ENCODE assay signal across 7 mouse cellular contexts in genomic region chr9:116138595-116139134, GRCm38 (mm10). TPM values are rescaled to one million over a fixed set of nuclear protein-coding genes. Genes with fewer than 3 reads are reported as not detected.
DNase-seq lines count a peak whose midpoint lies in the region; ATAC-seq and TF ChIP-seq lines count a peak whose summit lies in the region.

No protein-coding gene starts in this region.

- no peak for ATAC-seq in intestine, postnatal 0 days

- no peak overlapping the region for H3K4me2 ChIP-seq in intestine, postnatal 0 days (replicated peaks; ENCODE audit: low read depth)

- DNase-seq in spleen, adult 2 months (ENCODE audit: low read depth in 1 of 2, low spot score in 2 of 2) = peak in 1 of 2 experiments; percentile 39
- DNase-seq in spleen, postnatal 4 days (ENCODE audit: low spot score in 2 of 2) = no peak
- DNase-seq in forebrain, embryonic 10.5 days (ENCODE audit: extremely low spot score, low spot score) = peak; percentile 26
- DNase-seq in left cerebral cortex, postnatal 25 days (ENCODE audit: low spot score in 2 of 2) = peak; percentile 42 to 75
- peak; percentile 59 for DNase-seq in telencephalon, adult 2 months (ENCODE audit: low read depth, low spot score)
- DNase-seq in kidney, adult 2 months = no peak

- H3K9me3 ChIP-seq in forebrain, embryonic 10.5 days = no peaks in the 10 kb centered on the region
- H3K9me3 ChIP-seq in intestine, postnatal 0 days (ENCODE audit: control insufficient read depth) = no peaks in the 10 kb centered on the region

- H3K27ac ChIP-seq in spleen, adult 2 months (ENCODE audit: insufficient read depth, low read length) = peak overlapping the region; percentile 93
- H3K27ac ChIP-seq in forebrain, embryonic 10.5 days = peak overlapping the region; percentile 2; the same call in 1 of the 2 replicates
- no peak overlapping the region for H3K27ac ChIP-seq in intestine, postnatal 0 days (ENCODE audit: low read depth, low read length)
- no peak overlapping the region for H3K27ac ChIP-seq in kidney, adult 2 months (ENCODE audit: insufficient read depth, low read depth, low read length)

- no peaks in the 10 kb centered on the region for H3K27me3 ChIP-seq in spleen, adult 2 months (ENCODE audit: control insufficient read depth, insufficient read depth, low read length)
- no peaks in the 10 kb centered on the region for H3K27me3 ChIP-seq in forebrain, embryonic 10.5 days (ENCODE audit: poor library complexity, severe bottlenecking)
- no peaks in the 10 kb centered on the region for H3K27me3 ChIP-seq in intestine, postnatal 0 days (replicated peaks; ENCODE audit: control insufficient read depth, insufficient read depth, low read length)
- no peaks in the 10 kb centered on the region for H3K27me3 ChIP-seq in kidney, adult 2 months (replicated peaks; ENCODE audit: control insufficient read depth, insufficient read depth, low read length)

- H3K4me3 ChIP-seq in spleen, adult 2 months (ENCODE audit: extremely low read depth, insufficient read depth, insufficient read length) = no peak overlapping the region
- H3K4me3 ChIP-seq in forebrain, embryonic 10.5 days = no peak overlapping the region
- no peak overlapping the region for H3K4me3 ChIP-seq in intestine, postnatal 0 days (ENCODE audit: low read depth, low read length)
- H3K4me3 ChIP-seq in kidney, adult 2 months (ENCODE audit: insufficient read depth, low read depth, low read length) = no peak overlapping the region

- H3K9ac ChIP-seq in intestine, postnatal 0 days (ENCODE audit: low read depth, low read length) = no peak overlapping the region

- no peak for TF ChIP-seq CTCF in spleen, adult 2 months (IDR thresholded peaks at IDR 0.05; ENCODE audit: extremely low read depth, insufficient read depth, insufficient read length, insufficient replicate concordance)
- TF ChIP-seq CTCF in intestine, postnatal 0 days (IDR thresholded peaks at IDR 0.05; ENCODE audit: low read depth) = no peak
- no peak for TF ChIP-seq CTCF in kidney, adult 2 months (conservative IDR thresholded peaks at IDR 0.05; ENCODE audit: insufficient read depth, insufficient read length, low read depth, low read length)

- intact Hi-C loops in left cerebral cortex, postnatal 25 days (cut with DNase I) = no loop called here

- no peak for TF ChIP-seq POLR2A in spleen, adult 2 months (IDR thresholded peaks at IDR 0.05; ENCODE audit: low read depth, low read length)
- TF ChIP-seq POLR2A in kidney, adult 2 months (IDR thresholded peaks at IDR 0.05; ENCODE audit: low read depth, low read length) = no peak

- 22% methylated on average over 11 of the region's 11 CpGs for whole genome bisulfite sequencing in spleen, adult 2 months
- WGBS in forebrain, embryonic 10.5 days = 69% methylated on average over 11 of the region's 11 CpGs
- whole genome bisulfite sequencing in intestine, postnatal 0 days = 76% methylated on average over 11 of the region's 11 CpGs
- 76% methylated on average over 11 of the region's 11 CpGs for WGBS in kidney, adult 2 months

- H3K4me1 ChIP-seq in spleen, adult 2 months (ENCODE audit: control insufficient read depth, insufficient read depth, insufficient read length) = peaks cover 73% of the 10 kb centered on the region
- H3K4me1 ChIP-seq in forebrain, embryonic 10.5 days = peaks cover 24% of the 10 kb centered on the region
- H3K4me1 ChIP-seq in intestine, postnatal 0 days (replicated peaks; ENCODE audit: control insufficient read depth, insufficient read depth, low read length) = 0 out of 2 replicates have a peak, but pooled peaks cover 3% of the 10 kb centered on the region
- H3K4me1 ChIP-seq in kidney, adult 2 months (ENCODE audit: control insufficient read depth, insufficient read depth, low read length) = peaks cover 12% of the 10 kb centered on the region

- H3K36me3 ChIP-seq in spleen, adult 2 months (ENCODE audit: control insufficient read depth, insufficient read depth, low read length) = peaks cover 1% of the 10 kb centered on the region; the same call in 1 of the 2 replicates
- H3K36me3 ChIP-seq in forebrain, embryonic 10.5 days (replicated peaks) = no peaks in the 10 kb centered on the region
- H3K36me3 ChIP-seq in intestine, postnatal 0 days (ENCODE audit: control insufficient read depth, insufficient read depth) = no peaks in the 10 kb centered on the region
- no peaks in the 10 kb centered on the region for H3K36me3 ChIP-seq in kidney, adult 2 months (ENCODE audit: control insufficient read depth, insufficient read depth, low read length)

RNA-seq across cellular contexts. Expression of gene Tgfbr2, which starts 36.5 kb away (rescaled TPM):
- 57.1 and 77.5 TPM in 2 replicates for polyA plus RNA-seq in spleen, adult 2 months (2012; rRNA removed)
- polyA plus RNA-seq in forebrain, embryonic 10.5 days (2016; fragmentation: Nextera tagmentation; extraction: Ambion mirVana) = 5.2 and 5.5 TPM in 2 replicates
- total RNA-seq in left cerebral cortex, postnatal 25 days (2021) = 10 to 100 TPM; 13.1 to 13.8 TPM
- polyA plus RNA-seq in intestine, postnatal 0 days (2015; fragmentation: Nextera tagmentation; extraction: Ambion mirVana) = 16.0 and 16.1 TPM in 2 replicates
- polyA plus RNA-seq in kidney, adult 2 months (2012; rRNA removed) = 45.8 and 46.4 TPM in 2 replicates

Comparison
In these comparisons a context has a peak if more than half of its experiments do, and no peak if none do; other contexts are left out.
1. DNase-seq: peak in forebrain, embryonic 10.5 days (single experiment), left cerebral cortex, postnatal 25 days (2 of 2) and telencephalon, adult 2 months (single experiment); none in spleen, postnatal 4 days (0 of 2) and kidney, adult 2 months (single experiment).
2. H3K27ac ChIP-seq: peak in spleen, adult 2 months (single experiment) and forebrain, embryonic 10.5 days (single experiment); none in intestine, postnatal 0 days (single experiment) and kidney, adult 2 months (single experiment).